Mouse (Mus musculus) forebrain, embryonic 13.5 days (tissue): Measurements from ENCODE around the gene Slc25a21. TPM values are rescaled to one million over a fixed set of nuclear protein-coding genes. Genes with fewer than 3 reads are reported as not detected.

Experiments
- ATAC-seq: fragments of 200-750 bp; cut with Nextera tagmentation; 2 replicates; pipeline ENCODE4 v1.8.0; 2017
- H3K27ac ChIP-seq: fragments of 300-500 bp; sonication (generic); 2 replicates; pipeline ENCODE4 v1.5.1; 2015; ENCODE audit warnings: inconsistent platforms, mild to moderate bottlenecking, moderate library complexity
- H3K27me3 ChIP-seq: fragments of 300-500 bp; sonication (generic); 2 replicates; pipeline ENCODE4 v1.6.1; 2015; ENCODE audit warnings: mild to moderate bottlenecking, inconsistent platforms
- H3K36me3 ChIP-seq: fragments of 300-500 bp; sonication (generic); 2 replicates; pipeline ENCODE4 v1.6.1; 2015; ENCODE audit warnings: mild to moderate bottlenecking, inconsistent platforms; ENCODE audit not compliant: poor library complexity, severe bottlenecking
- H3K4me1 ChIP-seq: fragments of 300-500 bp; sonication (generic); 2 replicates; pipeline ENCODE4 v1.6.1; 2015; ENCODE audit warnings: inconsistent platforms
- H3K4me2 ChIP-seq: fragments of 300-500 bp; sonication (generic); 2 replicates; pipeline ENCODE4 v1.6.1; 2015; ENCODE audit warnings: inconsistent platforms, mild to moderate bottlenecking, moderate library complexity
- H3K4me3 ChIP-seq: fragments of 300-500 bp; sonication (generic); 2 replicates; pipeline ENCODE4 v1.5.1; 2015; ENCODE audit warnings: mild to moderate bottlenecking, inconsistent platforms
- H3K9ac ChIP-seq: fragments of 300-500 bp; sonication (generic); 2 replicates; pipeline ENCODE4 v1.6.1; 2015; ENCODE audit warnings: mild to moderate bottlenecking, inconsistent platforms
- H3K9me3 ChIP-seq: fragments of 300-500 bp; sonication (generic); replicated peaks from 2 replicates; pipeline ENCODE4 v1.6.1; 2016; ENCODE audit warnings: inconsistent platforms
- WGBS: fragments of 180-500 bp; shearing (Covaris S2); methylation state at CpG from one replicate; pipeline ENCODE4 v1.1.7; 2015; 5-methylcytosine and 5-hydroxymethylcytosine counted together
- polyA plus RNA-seq: library from polyadenylated mRNA; unstranded; fragments of >200 nt; fragmentation: Nextera tagmentation; extraction: Ambion mirVana; gene quantifications from 2 replicates; pipeline ENCODE4 v1.2.1, GENCODE M21; 2015

Gene Slc25a21
- polyA plus RNA-seq, 1 experiment from 2014 or later: 0.31 TPM

DNA sequence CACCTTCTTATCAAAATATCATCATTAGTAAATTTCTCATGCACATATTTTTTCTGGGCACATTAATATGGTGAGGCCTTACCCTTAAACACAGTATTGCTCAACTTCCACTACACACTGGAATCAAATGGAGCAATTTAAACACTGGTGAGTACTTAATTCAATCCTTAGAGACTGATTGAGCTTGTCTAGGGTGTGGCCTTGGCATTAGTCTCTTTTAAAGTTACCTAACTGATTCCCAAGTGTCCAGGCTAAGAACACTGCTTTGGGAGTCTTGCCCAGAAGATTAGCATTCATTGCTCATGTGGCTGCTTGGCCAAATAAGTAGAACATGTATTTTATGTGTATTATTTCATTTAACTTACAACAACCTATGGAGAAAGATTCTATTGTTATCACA lies 18.5 kb downstream of the Slc25a21 start:
- H3K27me3 ChIP-seq: no peaks in the 10 kb centered on the region
- no peak overlapping the region for H3K27ac ChIP-seq
- no peaks in the 10 kb centered on the region for H3K36me3 ChIP-seq
- no peak overlapping the region for H3K4me3 ChIP-seq
- no peak for ATAC-seq
- H3K9ac ChIP-seq: no peak overlapping the region
- peaks cover 5% of the 10 kb centered on the region for H3K4me1 ChIP-seq
- H3K9me3 ChIP-seq: no peaks in the 10 kb centered on the region
- H3K4me2 ChIP-seq: no peak overlapping the region

DNA sequence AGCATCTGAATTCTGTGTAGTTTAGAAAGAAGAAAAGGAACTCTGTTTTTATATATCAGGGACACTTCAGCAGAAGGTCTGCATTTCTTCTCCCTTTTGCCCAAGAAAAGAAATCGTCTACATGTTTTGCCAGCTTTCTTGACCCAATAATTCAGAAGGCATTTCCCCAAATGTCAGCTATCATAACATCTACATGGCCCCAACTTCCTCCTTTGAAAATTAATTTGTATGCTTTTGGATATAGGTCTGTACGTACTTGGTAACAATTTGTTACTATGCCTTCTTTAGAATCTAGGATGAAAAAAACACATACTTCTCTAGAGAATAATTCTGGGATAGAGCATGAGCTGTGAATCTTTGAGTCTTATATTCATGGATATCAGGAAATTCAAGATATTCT lies 34.0 kb downstream of the Slc25a21 start:
- WGBS: 87% methylated on average over 2 of the region's 2 CpGs
- no peak overlapping the region for H3K27ac ChIP-seq
- H3K4me3 ChIP-seq: no peak overlapping the region
- no peaks in the 10 kb centered on the region for H3K4me1 ChIP-seq
- no peak overlapping the region for H3K9ac ChIP-seq
- no peaks in the 10 kb centered on the region for H3K27me3 ChIP-seq
- H3K36me3 ChIP-seq: no peaks in the 10 kb centered on the region
- H3K4me2 ChIP-seq: no peak overlapping the region
- no peak for ATAC-seq
- H3K9me3 ChIP-seq: no peaks in the 10 kb centered on the region

DNA sequence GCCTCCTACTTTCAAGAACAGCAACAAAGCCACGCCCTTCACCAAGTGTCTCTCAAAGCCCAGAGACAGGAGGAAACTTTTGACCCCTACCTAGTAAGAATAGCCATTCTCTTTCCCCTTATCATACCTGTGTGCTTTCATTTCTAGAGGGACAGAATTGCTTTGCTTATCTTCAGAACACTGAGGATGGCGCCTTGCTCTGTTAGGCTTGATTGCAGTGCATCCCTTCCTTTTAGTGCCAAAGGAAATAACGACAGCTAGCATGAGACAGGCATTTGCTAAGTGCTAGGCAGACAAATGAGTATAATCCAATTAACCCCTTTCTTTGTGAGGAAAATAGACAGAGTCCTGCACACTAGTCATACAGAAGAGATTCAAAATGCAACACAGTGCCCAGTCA lies 34.4 kb downstream of the Slc25a21 start:
- H3K4me1 ChIP-seq: no peaks in the 10 kb centered on the region
- no peak overlapping the region for H3K27ac ChIP-seq
- no peak for ATAC-seq
- no peak overlapping the region for H3K4me2 ChIP-seq
- H3K27me3 ChIP-seq: no peaks in the 10 kb centered on the region
- no peaks in the 10 kb centered on the region for H3K36me3 ChIP-seq
- H3K9ac ChIP-seq: no peak overlapping the region
- H3K9me3 ChIP-seq: no peaks in the 10 kb centered on the region
- 53% methylated on average over 3 of the region's 3 CpGs for WGBS
- no peak overlapping the region for H3K4me3 ChIP-seq

DNA sequence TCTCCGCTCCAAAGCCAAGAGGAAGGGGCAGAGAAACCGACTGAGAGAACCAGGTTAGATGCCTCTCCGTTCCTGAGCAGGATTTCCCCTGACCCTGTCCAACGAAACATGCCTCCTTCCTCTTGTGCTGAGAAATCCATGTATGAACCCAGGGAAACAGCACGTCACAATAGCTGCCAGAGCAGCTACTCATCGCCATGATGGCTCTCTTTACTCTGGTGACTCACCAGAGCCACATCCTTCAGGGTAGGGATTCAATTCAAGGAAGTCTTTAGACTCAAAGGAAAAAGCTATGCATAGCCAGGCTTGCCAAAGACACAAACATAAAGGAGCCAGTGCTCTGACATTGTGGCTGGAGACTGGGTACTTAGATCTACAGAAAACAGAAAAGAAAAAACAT lies 37.4 kb downstream of the Slc25a21 start:
- Histone ChIP-seq H3K36me3 (no peaks in the 10 kb centered on the region), H3K4me3 (no peak overlapping the region), H3K4me2 (no peak overlapping the region), H3K9ac (no peak overlapping the region), H3K27me3 (no peaks in the 10 kb centered on the region), H3K4me1 (no peaks in the 10 kb centered on the region), H3K27ac (no peak overlapping the region), H3K9me3 (no peaks in the 10 kb centered on the region)
- WGBS: 82% methylated on average over 6 of the region's 6 CpGs
- no peak for ATAC-seq

DNA sequence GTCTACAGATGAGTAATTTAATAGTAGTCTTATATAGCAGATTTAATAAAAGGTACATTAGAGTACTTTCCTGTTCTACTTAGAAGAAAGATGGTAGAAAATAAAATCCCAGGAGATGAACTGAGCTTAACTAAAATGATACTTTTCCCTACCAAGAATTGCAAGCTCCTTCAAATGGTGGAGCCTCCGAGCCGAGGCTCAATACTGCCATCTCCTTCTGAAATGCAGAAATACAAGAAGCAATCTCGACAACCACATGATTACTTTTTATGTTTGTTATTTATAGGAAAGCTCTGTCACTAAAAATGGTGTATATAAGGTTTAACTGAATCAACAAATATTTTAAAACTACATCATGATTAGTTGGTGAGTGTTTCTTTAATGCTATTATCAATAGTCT lies 39.0 kb downstream of the Slc25a21 start:
- no peak overlapping the region for H3K27ac ChIP-seq
- H3K4me2 ChIP-seq: no peak overlapping the region
- no peaks in the 10 kb centered on the region for H3K27me3 ChIP-seq
- WGBS: 66% methylated on average over 3 of the region's 3 CpGs
- H3K4me1 ChIP-seq: no peaks in the 10 kb centered on the region
- no peak overlapping the region for H3K4me3 ChIP-seq
- H3K36me3 ChIP-seq: no peaks in the 10 kb centered on the region
- ATAC-seq: no peak
- no peaks in the 10 kb centered on the region for H3K9me3 ChIP-seq
- no peak overlapping the region for H3K9ac ChIP-seq

DNA sequence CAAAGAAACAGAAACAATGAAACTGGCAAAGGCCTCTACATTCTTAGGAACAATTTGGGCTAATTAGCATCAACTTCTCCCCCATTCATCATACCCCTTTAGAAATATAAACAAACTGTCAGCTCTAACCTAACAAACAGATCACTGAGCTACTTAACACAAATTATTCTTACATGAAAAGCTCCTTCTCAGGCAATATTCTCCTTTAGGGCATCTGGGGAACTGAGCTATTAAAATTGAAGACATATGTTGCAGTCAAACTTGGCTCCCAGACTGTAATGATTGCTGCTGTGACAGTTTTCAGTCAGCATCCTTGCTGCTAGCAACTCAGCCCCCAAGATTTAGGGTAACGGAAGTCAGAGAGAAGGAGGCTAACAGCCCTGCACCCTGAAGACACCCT lies 58.3 kb downstream of the Slc25a21 start:
- no peaks in the 10 kb centered on the region for H3K4me1 ChIP-seq
- H3K9me3 ChIP-seq: no peaks in the 10 kb centered on the region
- ATAC-seq: peak; percentile 57; the same call in 1 of the 2 replicates
- 55% methylated on average over 1 of the region's 1 CpGs for WGBS
- H3K27ac ChIP-seq: no peak overlapping the region
- H3K9ac ChIP-seq: no peak overlapping the region
- no peaks in the 10 kb centered on the region for H3K36me3 ChIP-seq
- no peak overlapping the region for H3K4me2 ChIP-seq
- no peaks in the 10 kb centered on the region for H3K27me3 ChIP-seq
- H3K4me3 ChIP-seq: no peak overlapping the region

DNA sequence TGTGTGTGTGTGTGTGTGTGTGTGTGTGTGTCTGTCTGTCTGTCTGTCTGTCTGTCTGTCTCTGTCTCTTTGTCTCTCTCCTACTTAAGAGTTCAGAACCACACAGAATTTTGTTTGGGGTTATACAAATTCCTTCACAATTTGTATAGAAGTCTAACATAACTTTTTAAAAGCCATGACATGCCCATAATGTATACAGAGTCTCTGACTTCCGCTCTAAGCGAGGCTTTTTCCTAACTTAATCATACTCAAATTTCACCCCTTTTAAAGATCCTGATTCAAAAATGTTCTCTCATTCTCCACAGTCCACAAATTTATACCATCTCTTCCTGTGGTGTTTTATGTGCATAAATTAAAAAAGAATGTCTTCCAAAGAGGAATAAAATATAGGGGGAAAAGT lies 59.5 kb downstream of the Slc25a21 start:
- Histone ChIP-seq H3K4me1 (no peaks in the 10 kb centered on the region), H3K36me3 (no peaks in the 10 kb centered on the region), H3K9me3 (no peaks in the 10 kb centered on the region), H3K27ac (no peak overlapping the region), H3K4me3 (no peak overlapping the region), H3K27me3 (no peaks in the 10 kb centered on the region), H3K9ac (no peak overlapping the region), H3K4me2 (no peak overlapping the region)
- no peak for ATAC-seq
- WGBS: 94% methylated on average over 2 of the region's 2 CpGs

DNA sequence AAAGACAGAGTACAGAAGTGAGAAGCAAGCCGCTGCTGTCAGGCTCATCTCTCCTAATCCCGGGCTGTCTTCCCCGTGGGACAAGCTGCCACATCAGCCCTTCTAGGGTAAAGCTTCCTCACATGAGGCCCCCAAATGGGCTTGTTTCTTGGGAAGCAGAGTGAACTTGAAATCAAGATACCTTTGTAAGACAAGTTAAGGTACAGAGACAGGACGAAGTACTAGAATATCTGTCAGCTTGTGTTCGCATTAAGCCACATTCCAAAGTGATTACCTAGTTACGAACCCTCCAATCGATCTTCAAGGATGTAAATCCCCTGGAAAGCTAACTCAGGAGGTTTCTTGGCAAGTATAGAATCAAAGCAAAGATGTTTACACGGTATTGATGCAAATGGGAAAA lies 78.7 kb downstream of the Slc25a21 start:
- no peaks in the 10 kb centered on the region for H3K27me3 ChIP-seq
- no peak overlapping the region for H3K4me2 ChIP-seq
- H3K9ac ChIP-seq: no peak overlapping the region
- H3K36me3 ChIP-seq: no peaks in the 10 kb centered on the region
- H3K4me1 ChIP-seq: no peaks in the 10 kb centered on the region
- 29% methylated on average over 8 of the region's 8 CpGs for WGBS
- no peaks in the 10 kb centered on the region for H3K9me3 ChIP-seq
- no peak for ATAC-seq
- H3K4me3 ChIP-seq: no peak overlapping the region
- no peak overlapping the region for H3K27ac ChIP-seq

DNA sequence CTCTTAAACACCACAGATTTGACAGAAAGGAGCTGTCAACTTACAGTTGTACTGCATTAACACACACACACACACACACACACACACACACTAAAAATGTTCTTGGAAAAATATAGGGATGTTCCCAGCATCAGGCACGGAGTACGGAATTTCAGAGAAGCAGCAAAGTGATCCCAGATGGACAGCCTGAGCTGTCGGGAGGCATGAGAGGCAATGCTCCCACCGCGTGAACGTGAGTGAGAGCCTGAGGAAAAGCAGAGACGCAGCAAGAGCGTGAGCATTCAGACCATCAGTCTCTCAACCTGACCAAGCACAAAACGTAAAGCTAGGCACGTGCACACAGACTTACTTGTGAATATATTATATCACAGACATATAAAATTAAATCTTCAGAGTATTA lies 81.8 kb downstream of the Slc25a21 start:
- Histone ChIP-seq H3K27ac (no peak overlapping the region), H3K36me3 (no peaks in the 10 kb centered on the region), H3K9ac (no peak overlapping the region), H3K4me2 (no peak overlapping the region), H3K4me3 (no peak overlapping the region), H3K9me3 (no peaks in the 10 kb centered on the region), H3K27me3 (no peaks in the 10 kb centered on the region), H3K4me1 (no peaks in the 10 kb centered on the region)
- WGBS: 86% methylated on average over 10 of the region's 10 CpGs
- ATAC-seq: no peak

DNA sequence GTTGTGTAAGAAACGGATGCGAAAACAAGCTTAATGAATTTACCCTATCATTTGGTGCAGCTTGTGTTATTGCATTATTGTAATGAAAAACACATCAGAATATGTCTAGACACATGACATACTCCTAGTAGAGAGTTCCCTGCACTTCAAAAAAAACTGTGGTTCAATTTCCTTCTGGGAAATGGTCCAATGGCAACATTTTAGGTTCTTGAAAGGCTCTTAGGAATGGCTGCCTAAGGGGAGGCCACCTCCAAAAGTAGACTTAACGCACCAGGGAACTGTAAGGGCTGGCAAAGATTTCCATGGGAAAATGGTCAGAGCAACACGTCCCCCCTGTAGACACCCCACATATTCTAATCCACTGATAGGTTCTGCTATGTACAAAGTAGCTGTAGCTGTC lies 87.9 kb downstream of the Slc25a21 start:
- H3K36me3 ChIP-seq: no peaks in the 10 kb centered on the region
- ATAC-seq: no peak
- H3K4me2 ChIP-seq: no peak overlapping the region
- no peak overlapping the region for H3K27ac ChIP-seq
- H3K9ac ChIP-seq: no peak overlapping the region
- H3K4me1 ChIP-seq: no peaks in the 10 kb centered on the region
- 88% methylated on average over 4 of the region's 4 CpGs for WGBS
- no peak overlapping the region for H3K4me3 ChIP-seq
- no peaks in the 10 kb centered on the region for H3K9me3 ChIP-seq
- no peaks in the 10 kb centered on the region for H3K27me3 ChIP-seq

DNA sequence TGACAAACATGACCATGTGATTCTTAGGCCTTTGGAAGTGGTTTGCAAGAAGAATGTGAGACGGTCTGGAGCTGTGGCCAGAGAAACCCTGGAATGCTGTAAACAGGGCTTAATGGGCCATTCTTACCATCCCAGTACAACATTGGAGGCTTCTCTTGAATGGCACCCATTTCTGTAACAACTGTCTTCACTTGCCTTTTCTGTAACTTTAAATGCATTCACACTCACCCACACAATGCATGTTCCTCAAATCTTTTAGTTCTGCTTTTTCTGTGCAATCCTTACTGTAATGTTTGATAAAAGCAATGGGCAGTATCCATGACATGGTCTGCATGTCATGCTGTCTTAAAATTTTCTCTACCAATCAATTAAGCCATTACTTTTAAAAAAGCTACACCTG lies 95.0 kb downstream of the Slc25a21 start:
- ATAC-seq: no peak
- H3K4me1 ChIP-seq: no peaks in the 10 kb centered on the region
- H3K36me3 ChIP-seq: no peaks in the 10 kb centered on the region
- 94% methylated on average over 1 of the region's 1 CpGs for WGBS
- H3K9ac ChIP-seq: no peak overlapping the region
- H3K27me3 ChIP-seq: no peaks in the 10 kb centered on the region
- no peak overlapping the region for H3K4me3 ChIP-seq
- no peaks in the 10 kb centered on the region for H3K9me3 ChIP-seq
- H3K4me2 ChIP-seq: no peak overlapping the region
- H3K27ac ChIP-seq: no peak overlapping the region

DNA sequence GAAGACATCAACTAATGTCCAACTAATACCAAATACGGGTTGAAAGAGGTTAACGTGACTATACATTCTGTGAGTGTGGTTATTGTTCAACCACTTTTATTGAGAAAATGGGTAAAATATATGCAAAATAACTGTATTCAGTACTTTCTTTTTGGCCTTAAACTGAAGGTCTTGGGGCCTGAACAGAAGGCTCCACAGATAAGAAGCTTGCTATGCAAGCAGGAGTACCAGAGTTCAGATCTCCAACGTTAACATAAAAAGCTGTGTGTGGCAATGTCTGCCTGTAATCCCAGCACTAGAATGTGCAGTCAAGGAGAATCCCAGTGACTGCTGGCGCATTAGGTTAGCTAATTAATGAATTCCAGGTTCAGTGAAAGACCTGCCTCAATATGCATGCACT lies 96.7 kb downstream of the Slc25a21 start:
- no peak for ATAC-seq
- Histone ChIP-seq H3K9ac (no peak overlapping the region), H3K4me1 (no peaks in the 10 kb centered on the region), H3K4me3 (no peak overlapping the region), H3K27me3 (no peaks in the 10 kb centered on the region), H3K27ac (no peak overlapping the region), H3K4me2 (no peak overlapping the region), H3K9me3 (no peaks in the 10 kb centered on the region), H3K36me3 (no peaks in the 10 kb centered on the region)
- WGBS: 82% methylated on average over 4 of the region's 4 CpGs

DNA sequence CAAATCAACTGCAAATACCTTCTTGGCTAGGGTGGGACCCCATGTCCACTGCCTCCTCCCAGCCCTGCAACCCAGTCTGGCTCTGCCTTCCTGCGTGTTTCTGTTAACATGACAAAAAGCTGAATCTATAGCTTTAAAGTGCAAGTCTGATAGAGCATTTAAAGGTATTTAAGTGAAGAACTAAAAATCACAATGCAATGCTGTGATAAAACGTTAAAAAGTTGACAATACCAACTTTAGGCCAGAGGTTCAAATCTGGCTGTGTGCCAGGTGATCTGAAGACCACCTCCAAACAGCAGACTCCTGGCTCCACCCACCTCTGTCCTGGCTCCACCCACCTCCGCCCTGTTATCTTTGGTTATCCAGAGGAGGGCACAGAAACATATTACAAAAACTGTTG lies 98.2 kb downstream of the Slc25a21 start:
- Histone ChIP-seq H3K27me3 (no peaks in the 10 kb centered on the region), H3K4me3 (no peak overlapping the region), H3K4me1 (no peaks in the 10 kb centered on the region), H3K27ac (no peak overlapping the region), H3K9ac (no peak overlapping the region), H3K4me2 (no peak overlapping the region), H3K36me3 (no peaks in the 10 kb centered on the region), H3K9me3 (no peaks in the 10 kb centered on the region)
- 66% methylated on average over 3 of the region's 3 CpGs for WGBS
- no peak for ATAC-seq

DNA sequence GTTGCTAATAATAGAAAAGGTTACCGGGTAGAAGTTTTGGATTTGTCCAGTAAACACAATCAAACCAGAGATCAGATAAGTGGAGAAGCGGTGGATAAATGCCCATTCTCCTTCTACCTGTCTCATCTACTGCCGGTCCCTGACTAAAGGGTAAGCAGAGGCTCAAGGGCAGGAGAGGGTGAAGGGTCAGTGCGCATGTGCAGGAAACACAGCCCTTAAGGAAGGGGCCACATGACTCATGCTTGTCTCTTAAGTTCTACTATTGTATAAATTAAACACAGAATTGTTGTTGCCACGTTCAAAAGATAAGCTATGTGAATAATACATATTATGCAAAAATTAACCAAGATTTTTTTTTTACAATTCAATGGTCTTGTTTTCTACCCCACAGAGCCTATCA lies 98.9 kb downstream of the Slc25a21 start:
- no peak overlapping the region for H3K4me2 ChIP-seq
- H3K27me3 ChIP-seq: no peaks in the 10 kb centered on the region
- 92% methylated on average over 5 of the region's 5 CpGs for WGBS
- no peak overlapping the region for H3K27ac ChIP-seq
- H3K4me1 ChIP-seq: no peaks in the 10 kb centered on the region
- no peaks in the 10 kb centered on the region for H3K9me3 ChIP-seq
- no peak for ATAC-seq
- H3K4me3 ChIP-seq: no peak overlapping the region
- H3K36me3 ChIP-seq: no peaks in the 10 kb centered on the region
- no peak overlapping the region for H3K9ac ChIP-seq
